ENCODE assay signal across 19 mouse cellular contexts in genomic region chr7:74016613-74017012, GRCm38 (mm10). TPM values are rescaled to one million over a fixed set of nuclear protein-coding genes. Genes with fewer than 3 reads are reported as not detected.
DNase-seq lines count a peak whose midpoint lies in the region; ATAC-seq and TF ChIP-seq lines count a peak whose summit lies in the region.
"Had no signal": no experiment of that assay in that cellular context is flagged by ENCODE, and none has a peak within 500 bp of the region (broad histone marks: within the 10 kb centered on the region; RNA-seq: fewer than 3 reads in every experiment).

No protein-coding gene starts in this region.

- no peak overlapping the region for H3K4me3 ChIP-seq in heart, adult 2 months
- H3K4me3 ChIP-seq in lung, embryonic 14.5 days (ENCODE audit: low read depth, low read length): no peak overlapping the region
- H3K4me3 ChIP-seq in CH12.LX (replicated peaks in 1 of 3; ENCODE audit: low read depth in 2 of 3, low read length in 2 of 3, poor library complexity in 1 of 3): no peak overlapping the region
- H3K4me3 ChIP-seq: embryonic facial prominence, embryonic 13.5 days; heart, embryonic 10.5 days; limb, embryonic 15.5 days; lung, embryonic 15.5 days; midbrain, embryonic 10.5 days had no signal

- intact Hi-C loops in heart, adult 2 months (cut with DNase I): loop anchor here (10.0 kb wide), 1 partner anchor 362 kb away; no protein-coding TSS in a partner anchor

- H3K9ac ChIP-seq in heart, adult 2 months (ENCODE audit: low read depth, low read length): no peak overlapping the region
- H3K9ac ChIP-seq in lung, embryonic 14.5 days: no peak overlapping the region
- H3K9ac ChIP-seq in CH12.LX (ENCODE audit: insufficient read depth, low read depth): no peak overlapping the region
- H3K9ac ChIP-seq: embryonic facial prominence, embryonic 13.5 days; hindbrain, embryonic 14.5 days; limb, embryonic 15.5 days; lung, embryonic 15.5 days had no signal

- dilution Hi-C loops in CH12.LX (cut with MboI; ENCODE audit: extremely low pct_ligation_motif_present, extremely low pct_unique_long_range_greater_than_20kb, low sequenced_read_pairs): no loop called here

- no peak for DNase-seq in heart, adult 2 months
- DNase-seq in heart, adult 8-10 months (ENCODE audit: low spot score): no peak
- peak; percentile 17 for DNase-seq in lung, embryonic 14.5 days
- DNase-seq in lung, postnatal 14 days: no peak
- DNase-seq in CH12.LX (ENCODE audit: extremely low read depth): no peak
- DNase-seq in spleen, adult 12 weeks (ENCODE audit: low spot score): no peak
- DNase-seq: cerebellum, adult 11-12 months; gastrocnemius, postnatal 14 days; heart, postnatal 10 days; kidney, adult 18-20 months; kidney, postnatal 36 days; retina, postnatal 1 day had no signal

- peak; percentile 22 for TF ChIP-seq RAD21 in CH12.LX (IDR thresholded peaks at IDR 0.05; ENCODE audit: low read depth, low read length)

- no peak for TF ChIP-seq EP300 in heart, adult 2 months (IDR thresholded peaks at IDR 0.05; ENCODE audit: insufficient read depth, low read depth, low read length)
- TF ChIP-seq EP300 in CH12.LX (IDR thresholded peaks at IDR 0.05; ENCODE audit: low read length): no peak

- H3K4me1 ChIP-seq in heart, adult 2 months (ENCODE audit: control insufficient read depth, insufficient read depth, low read length): peaks cover 1% of the 10 kb centered on the region; the same call in 1 of the 2 replicates
- H3K4me1 ChIP-seq in lung, embryonic 14.5 days (ENCODE audit: insufficient read depth): no peaks in the 10 kb centered on the region
- peaks cover 0 to 7% of the 10 kb centered on the region in 2 experiments; a peak in 2 of 4 replicates for H3K4me1 ChIP-seq in CH12.LX (ENCODE audit: control insufficient read depth in 1 of 2, insufficient read depth in 2 of 2)

- WGBS in heart, adult 2 months: 43% methylated on average over 2 of the region's 2 CpGs
- 54% methylated on average over 2 of the region's 2 CpGs for WGBS in lung, embryonic 14.5 days

- ATAC-seq in lung, embryonic 14.5 days (ENCODE audit: insufficient read depth): no peak
- ATAC-seq in megakaryocyte progenitor cell, adult 5-6 weeks (replicated peaks; ENCODE audit: poor library complexity): peak; percentile 61

- no peak for TF ChIP-seq POLR2A in heart, adult 2 months (IDR thresholded peaks at IDR 0.05; ENCODE audit: insufficient read depth, low read depth, low read length)
- no peak for TF ChIP-seq POLR2A in CH12.LX (IDR thresholded peaks at IDR 0.05; ENCODE audit: low read depth, low read length)

- H3K27me3 ChIP-seq in heart, adult 2 months (ENCODE audit: control insufficient read depth, insufficient read depth, low read length): peaks cover 8% of the 10 kb centered on the region
- H3K27me3 ChIP-seq in lung, embryonic 14.5 days (ENCODE audit: insufficient read depth, low read length): no peaks in the 10 kb centered on the region; the same call in 1 of the 2 replicates
- peaks cover 48% of the 10 kb centered on the region for H3K27me3 ChIP-seq in CH12.LX (replicated peaks)

- in situ Hi-C loops in CH12.LX (cut with MboI; ENCODE audit: low pct_ligation_motif_present, low pct_unique_long_range_greater_than_20kb, low sequenced_read_pairs): loop anchor here (25.0 kb wide), 1 partner anchor 354 kb away; no protein-coding TSS in a partner anchor

- no peak overlapping the region for H3K4me2 ChIP-seq in lung, embryonic 14.5 days
- no peak overlapping the region for H3K4me2 ChIP-seq in CH12.LX (ENCODE audit: insufficient read depth, low read depth, poor library complexity, severe bottlenecking)
- H3K4me2 ChIP-seq: embryonic facial prominence, embryonic 13.5 days; hindbrain, embryonic 14.5 days; limb, embryonic 15.5 days; lung, embryonic 15.5 days had no signal

- no peaks in the 10 kb centered on the region for H3K79me2 ChIP-seq in heart, adult 2 months (replicated peaks; ENCODE audit: control insufficient read depth, insufficient read depth, low read length)
- H3K79me2 ChIP-seq in CH12.LX (replicated peaks; ENCODE audit: control insufficient read depth, extremely low read depth, insufficient read depth, poor library complexity, severe bottlenecking): no peaks in the 10 kb centered on the region

- no peaks in the 10 kb centered on the region for H3K9me3 ChIP-seq in lung, embryonic 14.5 days (ENCODE audit: low read depth, low read length)
- peaks cover 3% of the 10 kb centered on the region for H3K9me3 ChIP-seq in CH12.LX (replicated peaks; ENCODE audit: low read length)
- H3K9me3 ChIP-seq: embryonic facial prominence, embryonic 13.5 days; heart, embryonic 10.5 days; limb, embryonic 15.5 days; lung, embryonic 15.5 days; midbrain, embryonic 10.5 days had no signal

- TF ChIP-seq CTCF in heart, adult 2 months (IDR thresholded peaks at IDR 0.05): peak; percentile 12; the same call in 1 of the 2 replicates
- TF ChIP-seq CTCF in lung, embryonic 14.5 days (IDR thresholded peaks at IDR 0.05; ENCODE audit: low read depth): peak; percentile 31; the same call in 1 of the 2 replicates
- TF ChIP-seq CTCF in CH12.LX (conservative IDR thresholded peaks at IDR 0.05 in 1 of 2, IDR thresholded peaks at IDR 0.05 in 1 of 2; ENCODE audit: low read depth in 2 of 2, low read length in 2 of 2): peak in 1 of 2 experiments; percentile 33; a peak in 2 of 4 replicates

- H3K36me3 ChIP-seq in heart, adult 2 months (ENCODE audit: control insufficient read depth, insufficient read depth, low read length): no peaks in the 10 kb centered on the region
- H3K36me3 ChIP-seq in lung, embryonic 14.5 days (ENCODE audit: insufficient read depth): no peaks in the 10 kb centered on the region
- H3K36me3 ChIP-seq in CH12.LX (replicated peaks in 1 of 2; ENCODE audit: control insufficient read depth in 1 of 2, insufficient read depth in 1 of 2, low read length in 1 of 2): no peaks in the 10 kb centered on the region
- H3K36me3 ChIP-seq: embryonic facial prominence, embryonic 13.5 days; heart, embryonic 10.5 days; limb, embryonic 15.5 days; lung, embryonic 15.5 days; midbrain, embryonic 10.5 days had no signal

- no peak overlapping the region for H3K27ac ChIP-seq in heart, adult 2 months
- no peak overlapping the region for H3K27ac ChIP-seq in lung, embryonic 14.5 days (ENCODE audit: low read depth)
- H3K27ac ChIP-seq in CH12.LX (ENCODE audit: insufficient read depth, low read depth): no peak overlapping the region
- H3K27ac ChIP-seq: embryonic facial prominence, embryonic 13.5 days; heart, embryonic 10.5 days; hindbrain, embryonic 14.5 days; limb, embryonic 15.5 days; lung, embryonic 15.5 days; midbrain, embryonic 10.5 days had no signal

TF ChIP-seq in CH12.LX, 34 proteins besides CTCF, POLR2A, EP300 and RAD21:
- no peak for TF ChIP-seq PAX5 (IDR thresholded peaks at IDR 0.05; ENCODE audit: low read length)
- peak; percentile 15; the same call in 1 of the 2 replicates for TF ChIP-seq SMC3 (IDR thresholded peaks at IDR 0.05; ENCODE audit: low read depth, low read length)

RNA-seq across cellular contexts. Expression of gene St8sia2, which starts 3.1 kb away (rescaled TPM):
- under 1 TPM; 0.11 to 0.44 TPM for total RNA-seq in heart, adult 2 months (2021)
- polyA plus RNA-seq in heart, adult 2 months (2012; rRNA removed): 0.37 and 0.38 TPM in 2 replicates
- under 1 TPM; 0.09 to 0.28 (median 0.18) TPM for total RNA-seq in heart, adult 8-10 months (2022)
- polyA plus RNA-seq in lung, embryonic 14.5 days (2014; fragmentation: Nextera tagmentation; extraction: Ambion mirVana): 17.2 and 19.0 TPM in 2 replicates
- not detected in 2 replicates for total RNA-seq in CH12.LX (2012; rRNA removed)
- total RNA-seq in CH12.LX (2014; rRNA removed): not detected in 2 replicates
- 0.04 TPM in 1 of 2 replicates, not detected in the other for polyA plus RNA-seq in CH12.LX (2012; ENCODE audit: insufficient read length, low read depth)
- not detected in 2 replicates for total RNA-seq in megakaryocyte progenitor cell, adult 5-6 weeks (2015)
- total RNA-seq in megakaryocyte progenitor cell, adult 5-6 weeks (2017): 0.17 TPM in 1 of 2 replicates, not detected in the other
